Mouse (Mus musculus) kidney, postnatal 14 days (tissue): ENCODE measurements around the gene Mettl24.

ENCODE experiments used
- DNase-seq: peaks from one replicate; pipeline ENCODE4 v3.0.0; 2022; ENCODE audit warnings: mixed read lengths

Gene Mettl24

DNA sequence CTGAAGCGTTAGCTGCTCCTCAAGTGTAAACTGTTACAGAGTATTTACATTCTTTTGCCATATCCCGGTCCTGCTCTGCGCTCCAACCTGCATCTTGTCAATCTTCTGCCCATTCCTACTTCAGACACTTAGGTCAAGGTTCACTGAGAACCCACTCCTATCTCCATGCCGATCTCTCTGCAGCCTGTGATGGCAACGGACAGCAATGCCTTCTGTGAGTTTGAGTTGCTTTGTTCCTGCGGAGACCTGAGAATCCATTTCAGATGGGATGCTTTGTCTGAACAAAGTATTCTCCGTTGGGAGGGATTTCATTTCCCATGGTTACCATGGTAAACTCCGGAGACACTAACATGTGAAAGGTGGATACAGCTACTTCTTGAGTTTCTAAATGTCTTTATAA lies 2.6 kb downstream of the Mettl24 start:
- no peak for DNase-seq

DNA sequence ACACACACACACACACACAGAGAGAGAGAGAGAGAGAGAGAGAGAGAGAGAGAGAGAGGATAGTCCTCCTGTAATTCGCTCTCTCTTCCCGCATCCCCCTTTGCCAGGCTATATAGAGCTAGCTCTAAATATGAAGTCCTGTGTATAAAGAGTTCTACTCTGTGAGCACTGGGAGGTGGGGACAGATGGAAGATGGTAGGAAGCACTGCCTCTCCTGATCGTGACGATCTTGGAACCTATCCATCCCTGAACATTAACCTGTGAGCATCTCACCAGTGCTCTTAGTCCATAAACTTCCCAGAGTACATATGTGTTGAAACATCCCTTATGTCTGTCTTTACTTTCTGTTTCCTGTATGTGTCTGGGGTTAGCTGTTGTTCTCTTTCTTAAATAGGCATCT lies 3.9 kb downstream of the Mettl24 start:
- no peak for DNase-seq

DNA sequence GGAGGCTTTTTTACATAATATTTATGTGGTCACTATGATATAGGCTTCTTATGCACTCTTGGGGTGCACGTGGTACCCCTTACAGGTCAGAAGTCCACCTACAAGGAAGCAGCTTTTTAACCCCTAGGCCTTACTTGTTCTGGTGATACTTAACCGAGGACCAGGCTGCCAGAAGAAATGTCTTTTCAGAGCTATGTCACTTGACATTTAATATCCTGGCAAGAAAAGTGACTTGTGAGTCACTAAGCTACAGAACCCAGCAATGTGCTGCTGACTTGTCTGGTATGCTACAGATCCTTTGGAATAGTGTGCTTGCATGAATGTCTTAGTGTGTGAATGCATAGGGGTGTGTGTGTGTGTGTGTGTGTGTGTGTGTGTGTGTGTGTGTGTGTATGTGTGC lies 4.3 kb downstream of the Mettl24 start:
- no peak for DNase-seq

GRCm38 (mm10) chr10:40688266-40688665 lies 5.2 kb downstream of the Mettl24 start:
- DNase-seq, result no peak

GRCm38 (mm10) chr10:40688873-40689272 lies 5.8 kb downstream of the Mettl24 start:
- DNase-seq, result no peak

DNA sequence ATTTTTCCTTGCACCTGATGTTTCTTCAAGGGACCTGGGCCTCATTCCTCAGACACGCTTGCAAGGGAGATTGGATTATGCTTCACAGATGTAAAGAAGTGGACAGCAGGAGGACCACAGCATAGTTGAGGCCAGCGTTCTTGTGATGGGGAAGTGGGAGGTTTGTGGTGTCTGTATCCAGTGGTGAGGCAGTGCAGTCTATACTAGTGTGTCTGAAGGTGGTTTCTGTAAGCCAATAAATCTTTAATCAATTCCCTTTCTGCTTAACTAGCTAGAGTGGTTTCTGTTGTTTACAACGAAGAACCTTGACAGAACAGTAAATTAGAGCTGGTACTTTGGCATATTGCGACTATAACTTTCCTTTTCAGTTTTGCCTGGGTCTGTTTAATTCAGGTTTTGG lies 15.6 kb downstream of the Mettl24 start:
- no peak for DNase-seq

DNA sequence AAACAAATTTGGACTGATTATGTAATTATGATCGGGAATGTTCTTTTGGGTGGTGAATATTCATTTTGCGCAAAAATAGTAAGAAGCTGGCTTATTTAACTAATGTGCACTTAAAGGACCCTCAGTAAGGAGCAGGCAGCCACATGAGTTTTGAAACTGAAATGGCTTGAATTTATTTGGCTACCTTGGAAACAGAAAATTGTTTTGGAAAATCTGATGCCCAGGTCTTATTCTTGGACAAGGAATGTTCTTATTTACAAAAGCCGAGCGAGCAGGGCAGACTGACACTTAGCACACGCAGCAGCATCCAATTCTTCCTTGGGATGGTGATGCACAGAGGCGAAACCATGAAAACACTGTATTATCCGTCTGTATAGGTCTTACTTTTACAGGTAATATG lies 28.0 kb downstream of the Mettl24 start:
- no peak for DNase-seq

GRCm38 (mm10) chr10:40713018-40713608 lies 30.0 kb downstream of the Mettl24 start:
- DNase-seq, result peak; percentile 14

DNA sequence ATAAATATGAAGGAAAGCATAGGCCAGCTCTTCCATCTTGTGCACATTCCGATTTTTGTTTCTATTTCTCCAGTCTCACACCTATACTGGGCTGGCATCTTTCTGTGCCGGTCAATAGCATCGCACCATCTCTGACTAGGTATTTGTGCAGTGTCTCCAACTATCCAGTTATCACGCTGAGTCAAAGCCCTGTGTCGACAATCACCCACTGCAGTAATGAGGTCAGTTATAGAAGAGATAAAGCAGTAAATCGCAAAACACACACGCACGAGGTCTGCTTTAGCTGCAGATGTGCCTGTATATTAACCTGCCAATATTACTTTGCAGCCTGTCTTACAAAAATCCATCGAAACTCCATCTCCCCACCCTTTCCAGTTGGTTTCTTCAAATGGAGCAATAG lies 30.7 kb downstream of the Mettl24 start:
- no peak for DNase-seq

- peak; percentile 14 for DNase-seq
These were observed 32.1 kb downstream of the Mettl24 start for GRCm38 (mm10) chr10:40715151-40715550.

DNA sequence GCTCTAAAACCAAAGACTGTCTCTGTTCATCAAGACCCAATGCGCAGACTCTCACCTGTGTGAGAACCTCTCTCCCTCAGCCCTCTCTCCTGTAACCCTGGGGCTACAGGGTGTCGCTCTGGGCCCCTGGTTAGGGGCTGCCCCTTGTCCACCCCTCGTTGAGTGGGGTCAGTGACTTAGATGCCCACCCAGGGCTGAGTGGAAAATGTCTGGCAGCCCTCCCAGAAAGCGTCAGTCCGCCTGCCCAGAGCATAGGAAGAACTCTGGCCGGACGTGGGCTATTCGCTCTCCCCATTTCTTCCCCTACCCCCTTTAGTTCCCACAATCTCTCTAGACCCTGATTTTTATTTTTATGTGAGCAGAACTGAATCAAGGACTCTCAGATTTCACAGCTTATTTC lies 33.2 kb downstream of the Mettl24 start:
- no peak for DNase-seq

GRCm38 (mm10) chr10:40716713-40717112 lies 33.6 kb downstream of the Mettl24 start:
- no peak for DNase-seq

GRCm38 (mm10) chr10:40718362-40718761 lies 35.3 kb downstream of the Mettl24 start:
- no peak for DNase-seq

DNA sequence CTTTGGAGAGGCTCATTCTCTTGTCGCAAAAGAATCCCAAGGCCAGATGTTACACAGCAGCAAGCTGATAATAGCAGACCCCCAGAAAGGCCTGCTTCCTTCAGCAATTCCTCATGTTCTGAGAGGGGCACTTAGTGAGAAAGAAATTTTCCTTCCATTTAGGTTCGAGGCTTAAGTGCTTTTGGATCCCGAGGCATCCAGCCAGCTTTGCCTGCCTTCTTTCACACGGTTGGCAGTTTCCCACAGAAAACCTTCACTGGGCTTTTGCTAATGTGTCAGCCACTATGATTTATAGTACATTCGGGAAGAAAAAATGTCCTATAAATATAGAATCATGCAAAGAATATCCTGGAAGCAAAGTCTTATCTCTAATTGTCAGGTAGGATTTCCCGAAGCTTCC lies 36.0 kb downstream of the Mettl24 start:
- peak; percentile 23 for DNase-seq

DNA sequence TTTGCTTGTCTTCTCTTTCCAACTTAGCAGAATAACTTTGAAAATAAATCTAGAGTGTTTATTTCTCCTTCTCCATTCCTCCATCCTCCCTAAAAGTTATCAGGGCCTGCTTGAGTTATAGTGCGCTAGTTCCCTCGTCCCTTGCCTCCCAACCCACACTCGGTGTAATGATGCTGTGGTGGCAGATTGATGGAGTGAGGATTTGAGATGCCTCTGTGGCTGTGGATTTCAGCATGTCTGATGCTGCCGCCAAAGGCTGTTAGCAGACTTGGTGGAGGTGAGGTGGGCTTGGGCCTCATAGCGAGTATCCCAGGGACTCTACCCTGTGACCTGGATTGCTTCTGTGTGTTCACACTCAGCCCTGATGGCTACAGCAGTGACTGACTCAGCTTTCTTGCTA lies 37.8 kb downstream of the Mettl24 start:
- DNase-seq, result no peak

DNA sequence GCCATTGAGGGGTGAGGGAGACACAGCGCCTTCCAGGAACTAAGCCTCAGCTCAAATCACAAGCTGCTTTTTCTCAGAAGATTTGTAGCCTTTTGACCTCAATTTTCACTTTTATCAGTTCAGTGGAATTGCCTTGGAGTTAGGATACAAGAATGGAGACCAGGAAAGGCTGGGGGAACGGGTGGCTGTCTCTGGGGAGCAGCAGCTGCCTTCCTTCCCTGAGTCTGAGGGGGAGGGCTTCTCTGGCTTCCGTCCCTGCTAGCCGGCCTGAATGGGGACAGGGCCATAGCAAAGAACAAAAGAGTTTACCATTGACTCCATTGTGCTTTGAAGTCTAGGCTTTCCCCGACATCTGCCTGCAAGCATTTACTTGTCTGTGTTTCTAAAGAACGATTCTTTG lies 41.3 kb downstream of the Mettl24 start:
- peak; percentile 42 for DNase-seq

GRCm38 (mm10) chr10:40725066-40725465 lies 42.0 kb downstream of the Mettl24 start:
- peak; percentile 40 for DNase-seq

- no peak for DNase-seq
These were observed 42.4 kb downstream of the Mettl24 start for GRCm38 (mm10) chr10:40725471-40725870.

- no peak for DNase-seq
These were observed 43.3 kb downstream of the Mettl24 start for GRCm38 (mm10) chr10:40726288-40726902.

DNA sequence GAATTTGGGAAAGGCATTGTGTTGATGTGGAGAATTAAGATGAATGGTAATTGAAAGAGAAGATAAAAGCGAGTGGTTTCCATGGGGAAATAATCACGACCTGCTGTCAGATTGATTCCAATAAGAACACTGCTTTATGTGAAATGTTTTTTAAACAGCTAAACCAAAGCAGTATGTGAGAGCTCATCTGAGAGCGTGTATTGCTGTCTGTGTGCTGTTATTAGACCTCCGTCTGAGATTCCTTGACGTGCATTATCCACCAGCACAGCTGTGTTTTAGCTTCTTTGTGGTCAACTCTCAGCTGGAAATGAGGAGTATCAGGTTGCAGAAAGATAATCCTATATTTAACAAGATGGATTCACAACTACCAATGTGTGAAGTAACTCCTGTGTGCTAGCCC lies 43.9 kb downstream of the Mettl24 start:
- no peak for DNase-seq

DNA sequence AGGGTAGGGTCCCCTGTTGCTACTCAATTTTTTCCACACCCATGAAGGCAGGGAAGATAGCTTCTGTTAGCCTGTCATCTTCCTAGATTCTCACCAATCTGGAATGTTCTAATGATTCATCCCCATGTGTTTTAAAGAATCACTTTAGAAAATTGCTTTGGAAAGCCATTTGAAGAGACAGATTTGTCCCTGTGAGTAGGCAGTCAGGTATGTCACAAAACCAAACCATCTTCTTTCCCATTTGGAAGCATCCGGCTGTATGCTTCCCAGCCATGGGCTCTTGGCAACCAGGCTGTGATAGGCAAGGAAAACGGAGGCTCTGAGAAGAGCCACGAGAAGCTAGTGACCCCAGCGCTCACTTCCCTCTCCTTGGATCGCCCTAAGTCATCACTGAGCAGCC lies 47.1 kb downstream of the Mettl24 start:
- no peak for DNase-seq

GRCm38 (mm10) chr10:40733291-40733690 lies 50.2 kb downstream of the Mettl24 start:
- no peak for DNase-seq

- DNase-seq, result no peak
These were observed 53.1 kb downstream of the Mettl24 start for GRCm38 (mm10) chr10:40736172-40736571.

GRCm38 (mm10) chr10:40737274-40738112 lies 54.4 kb downstream of the Mettl24 start:
- DNase-seq, result no peak
